8 mouse cellular contexts compared by ENCODE assay signal in the genomic region with DNA sequence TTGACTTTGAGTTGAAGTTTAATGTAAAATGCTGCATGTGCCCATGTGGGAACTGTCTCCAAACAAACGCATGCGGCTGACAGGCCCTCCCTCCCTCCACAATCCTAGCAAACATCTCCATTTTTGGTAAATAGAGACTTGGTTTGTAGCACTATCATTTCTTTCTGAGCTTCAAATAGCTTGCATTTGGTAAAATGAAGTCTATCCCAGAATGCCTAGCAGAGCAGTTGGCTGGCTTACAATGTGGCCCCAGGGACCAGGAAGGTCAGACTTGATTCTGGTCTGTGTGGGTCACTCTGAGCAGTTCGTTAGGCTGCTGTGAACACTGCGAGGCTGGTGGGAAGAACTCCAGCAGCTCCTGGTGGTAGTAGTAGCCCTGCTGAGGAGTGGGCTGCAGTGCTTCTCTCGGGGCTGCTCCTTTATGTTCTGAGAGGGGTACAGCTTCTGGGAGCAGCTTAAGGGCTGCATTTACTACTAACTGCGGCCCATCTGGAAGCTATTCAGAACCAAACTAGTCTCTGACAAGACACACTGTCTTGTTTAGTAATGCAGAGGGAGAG.
DNase-seq lines count a peak whose midpoint lies in the region; ATAC-seq and TF ChIP-seq lines count a peak whose summit lies in the region.

No protein-coding gene starts in this region.

- WGBS in heart, postnatal 0 days: 51% methylated on average over 6 of the region's 6 CpGs
- 31% methylated on average over 6 of the region's 6 CpGs for WGBS in limb, embryonic 12.5 days

- H3K36me3 ChIP-seq in heart, postnatal 0 days (replicated peaks; ENCODE audit: control insufficient read depth, insufficient read depth, low read length): peaks cover 65% of the 10 kb centered on the region
- H3K36me3 ChIP-seq in limb, embryonic 12.5 days: peaks cover 19% of the 10 kb centered on the region

- DNase-seq in heart, adult 11 months: peak; percentile 94
- no peak for DNase-seq in heart, postnatal 10 days
- peak; percentile 40 for DNase-seq in embryo, embryonic 10.5 days (ENCODE audit: low spot score)
- DNase-seq in heart, postnatal 0 days (ENCODE audit: low spot score): no peak
- DNase-seq in cerebellum, postnatal 14 days: no peak
- no peak for DNase-seq in right cerebral cortex, adult 18-20 months
- no peak for DNase-seq in thymus, postnatal 0 days (ENCODE audit: low spot score)

- H3K4me2 ChIP-seq in heart, postnatal 0 days (ENCODE audit: low read depth, low read length): no peak overlapping the region
- H3K4me2 ChIP-seq in limb, embryonic 12.5 days: no peak overlapping the region

- peaks cover 24% of the 10 kb centered on the region for H3K4me1 ChIP-seq in heart, postnatal 0 days (ENCODE audit: control insufficient read depth, insufficient read depth)
- H3K4me1 ChIP-seq in limb, embryonic 12.5 days (replicated peaks): peaks cover 37% of the 10 kb centered on the region

- no peak for ATAC-seq in heart, postnatal 0 days (ENCODE audit: insufficient read depth, low read depth)
- no peak for ATAC-seq in limb, embryonic 12.5 days (ENCODE audit: insufficient number of reproducible peaks, insufficient read depth, low FRiP score, low TSS enrichment, low read depth)

- TF ChIP-seq CTCF in heart, postnatal 0 days (IDR thresholded peaks at IDR 0.05; ENCODE audit: low read depth): no peak

- H3K9ac ChIP-seq in heart, postnatal 0 days (replicated peaks; ENCODE audit: low read depth, low read length): no peak overlapping the region
- H3K9ac ChIP-seq in limb, embryonic 12.5 days (replicated peaks): no peak overlapping the region

- H3K27ac ChIP-seq in heart, postnatal 0 days (ENCODE audit: low read depth): peak overlapping the region; percentile 31; the same call in 1 of the 2 replicates
- peak overlapping the region; percentile 80 for H3K27ac ChIP-seq in limb, embryonic 12.5 days

- H3K4me3 ChIP-seq in heart, postnatal 0 days (ENCODE audit: low read depth, low read length): no peak overlapping the region
- no peak overlapping the region for H3K4me3 ChIP-seq in limb, embryonic 12.5 days (replicated peaks)

- H3K27me3 ChIP-seq in heart, postnatal 0 days (ENCODE audit: control insufficient read depth, insufficient read depth, low read length): no peaks in the 10 kb centered on the region
- H3K27me3 ChIP-seq in limb, embryonic 12.5 days: no peaks in the 10 kb centered on the region

- no peaks in the 10 kb centered on the region for H3K9me3 ChIP-seq in heart, postnatal 0 days (replicated peaks; ENCODE audit: control insufficient read depth, low read length)
- H3K9me3 ChIP-seq in limb, embryonic 12.5 days: no peaks in the 10 kb centered on the region

- intact Hi-C loops in heart, postnatal 10 days (cut with DNase I): no loop called here

- TF ChIP-seq EP300 in heart, postnatal 0 days (IDR thresholded peaks at IDR 0.05; ENCODE audit: low read depth): no peak

Comparison
In these comparisons a context has a peak if more than half of its experiments do, and no peak if none do; other contexts are left out.
1. DNase-seq: peak in heart, adult 11 months (single experiment) and embryo, embryonic 10.5 days (single experiment); none in heart, postnatal 10 days (0 of 2), heart, postnatal 0 days (single experiment), cerebellum, postnatal 14 days (0 of 2), right cerebral cortex, adult 18-20 months (single experiment) and thymus, postnatal 0 days (single experiment).